Mouse (Mus musculus) thymus, postnatal 36 days (tissue): ENCODE data around the gene Glp1r.

Experiments used
- DNase-seq, 2 experiments: peaks; one replicate each; pipeline ENCODE4 v3.0.0; 2022; ENCODE audit warnings: mixed read lengths in 2 of 2

The Glp1r gene

GRCm38 (mm10) chr17:30901627-30902026 lies at the start of gene Glp1r:
TSS of gene Glp1r (plus strand) at chr17:30901817.
- peak in 1 of 2 experiments; percentile 21 for DNase-seq

GRCm38 (mm10) chr17:30852345-30852744 lies 49.3 kb upstream of the Glp1r start:
- DNase-seq: no peak

GRCm38 (mm10) chr17:30857347-30857746 lies 44.3 kb upstream of the Glp1r start:
- DNase-seq: no peak

- no peak for DNase-seq
Measured at GRCm38 (mm10) chr17:30858586-30859259, 42.9 kb upstream of the Glp1r start.

- no peak for DNase-seq
Measured at GRCm38 (mm10) chr17:30859989-30860585, 41.5 kb upstream of the Glp1r start.

GRCm38 (mm10) chr17:30860606-30861005 lies 41.0 kb upstream of the Glp1r start:
- no peak for DNase-seq

GRCm38 (mm10) chr17:30866281-30866680 lies 35.3 kb upstream of the Glp1r start:
- DNase-seq: no peak

- no peak for DNase-seq
Measured at GRCm38 (mm10) chr17:30866966-30867365, 34.7 kb upstream of the Glp1r start.

- no peak for DNase-seq
Measured at GRCm38 (mm10) chr17:30871040-30871439, 30.6 kb upstream of the Glp1r start.

- peak; percentile 14 to 15 for DNase-seq
Measured at GRCm38 (mm10) chr17:30874276-30874675, 27.3 kb upstream of the Glp1r start.

- DNase-seq: no peak
Measured at GRCm38 (mm10) chr17:30877456-30877855, 24.2 kb upstream of the Glp1r start.

- no peak for DNase-seq
Measured at GRCm38 (mm10) chr17:30878626-30879025, 23.0 kb upstream of the Glp1r start.

GRCm38 (mm10) chr17:30880391-30880790 lies 21.2 kb upstream of the Glp1r start:
- DNase-seq: no peak

GRCm38 (mm10) chr17:30881001-30881400 lies 20.6 kb upstream of the Glp1r start:
- DNase-seq: no peak

- DNase-seq: no peak
Measured at GRCm38 (mm10) chr17:30882206-30882605, 19.4 kb upstream of the Glp1r start.

GRCm38 (mm10) chr17:30883534-30883933 lies 18.1 kb upstream of the Glp1r start:
- DNase-seq: no peak

GRCm38 (mm10) chr17:30892086-30892485 lies 9.5 kb upstream of the Glp1r start:
- peak; percentile 36 to 67 for DNase-seq

GRCm38 (mm10) chr17:30892730-30893129 lies 8.9 kb upstream of the Glp1r start:
- peak; percentile 62 to 74 for DNase-seq

- no peak for DNase-seq
Measured at GRCm38 (mm10) chr17:30897075-30897474, 4.5 kb upstream of the Glp1r start.

GRCm38 (mm10) chr17:30904096-30904495 lies 2.5 kb downstream of the Glp1r start:
- DNase-seq: no peak

- no peak for DNase-seq
Measured at GRCm38 (mm10) chr17:30907577-30907976, 6.0 kb downstream of the Glp1r start.

- no peak for DNase-seq
Measured at GRCm38 (mm10) chr17:30910866-30911731, 9.5 kb downstream of the Glp1r start.

- no peak for DNase-seq
Measured at GRCm38 (mm10) chr17:30911732-30912088, 10.1 kb downstream of the Glp1r start.

- no peak for DNase-seq
Measured at GRCm38 (mm10) chr17:30912536-30912935, 10.9 kb downstream of the Glp1r start.
